ENCODE assay signal across 8 mouse cellular contexts in genomic region chr14:18186883-18187417, GRCm38 (mm10). TPM values are rescaled to one million over a fixed set of nuclear protein-coding genes. Genes with fewer than 3 reads are reported as not detected.
DNase-seq lines count a peak whose midpoint lies in the region; ATAC-seq lines count a peak whose summit lies in the region.
"Had no signal": no experiment of that assay in that cellular context is flagged by ENCODE, and none has a peak within 500 bp of the region (broad histone marks: within the 10 kb centered on the region; RNA-seq: fewer than 3 reads in every experiment).

No protein-coding gene starts in this region.

- peak; percentile 28 for DNase-seq in midbrain, embryonic 10.5 days (ENCODE audit: low spot score)
- peak; percentile 53 for DNase-seq in Muller cell, postnatal 12 days (ENCODE audit: inconsistent ontology term)
- DNase-seq in brain, adult 2 months (ENCODE audit: low read depth, low spot score) = peak; percentile 67
- peak; percentile 51 for DNase-seq in heart, postnatal 4 days
- DNase-seq in liver = peak; percentile 48
- peak; percentile 5 to 12 for DNase-seq in spleen, postnatal 36 days (ENCODE audit: low spot score in 2 of 2)

- no peak overlapping the region for H3K4me2 ChIP-seq in midbrain, embryonic 16.5 days (ENCODE audit: low read length)
- H3K4me2 ChIP-seq: heart, embryonic 15.5 days had no signal

- H3K9me3 ChIP-seq in midbrain, embryonic 10.5 days (replicated peaks) = no peaks in the 10 kb centered on the region
- H3K9me3 ChIP-seq in midbrain, embryonic 16.5 days (replicated peaks; ENCODE audit: control insufficient read depth, low read length, poor library complexity, severe bottlenecking) = no peaks in the 10 kb centered on the region
- H3K9me3 ChIP-seq: heart, embryonic 15.5 days had no signal

- no peaks in the 10 kb centered on the region for H3K27me3 ChIP-seq in midbrain, embryonic 10.5 days (ENCODE audit: low read depth, poor library complexity, severe bottlenecking)
- no peaks in the 10 kb centered on the region for H3K27me3 ChIP-seq in midbrain, embryonic 16.5 days (ENCODE audit: control insufficient read depth, insufficient read depth, low read depth, low read length)
- H3K27me3 ChIP-seq: heart, embryonic 15.5 days had no signal

- 46% methylated on average over 9 of the region's 9 CpGs for WGBS in midbrain, embryonic 10.5 days
- 52% methylated on average over 9 of the region's 9 CpGs for WGBS in midbrain, embryonic 16.5 days

- no peaks in the 10 kb centered on the region for H3K36me3 ChIP-seq in midbrain, embryonic 10.5 days
- H3K36me3 ChIP-seq in midbrain, embryonic 16.5 days (ENCODE audit: control insufficient read depth, insufficient read depth, low read length) = no peaks in the 10 kb centered on the region
- H3K36me3 ChIP-seq: heart, embryonic 15.5 days had no signal

- H3K27ac ChIP-seq in midbrain, embryonic 10.5 days (replicated peaks) = no peak overlapping the region
- H3K27ac ChIP-seq in midbrain, embryonic 16.5 days (ENCODE audit: low read length) = no peak overlapping the region
- H3K27ac ChIP-seq: heart, embryonic 15.5 days had no signal

- ATAC-seq in midbrain, embryonic 16.5 days = no peak

- H3K9ac ChIP-seq in midbrain, embryonic 16.5 days (ENCODE audit: low read depth, low read length) = no peak overlapping the region
- H3K9ac ChIP-seq: heart, embryonic 15.5 days had no signal

- H3K4me1 ChIP-seq in midbrain, embryonic 10.5 days = no peaks in the 10 kb centered on the region
- no peaks in the 10 kb centered on the region for H3K4me1 ChIP-seq in midbrain, embryonic 16.5 days (ENCODE audit: control insufficient read depth, insufficient read depth, low read length)
- H3K4me1 ChIP-seq: heart, embryonic 15.5 days had no signal

- H3K4me3 ChIP-seq in midbrain, embryonic 10.5 days = no peak overlapping the region
- H3K4me3 ChIP-seq in midbrain, embryonic 16.5 days (ENCODE audit: low read depth, low read length) = no peak overlapping the region
- H3K4me3 ChIP-seq: heart, embryonic 15.5 days had no signal

RNA-seq across cellular contexts. Expression of gene Nr1d2, which starts 52.0 kb away (rescaled TPM):
- polyA plus RNA-seq in midbrain, embryonic 10.5 days (2016; fragmentation: Nextera tagmentation; extraction: Ambion mirVana) = 4.0 and 4.1 TPM in 2 replicates
- 5.3 and 6.2 TPM in 2 replicates for polyA plus RNA-seq in midbrain, embryonic 16.5 days (2015; fragmentation: Nextera tagmentation; extraction: Ambion mirVana)
- total RNA-seq in heart, postnatal 4 days (2021) = 10 to 100 TPM; 36.3 to 39.3 TPM

Comparison
In these comparisons a context has a peak if more than half of its experiments do, and no peak if none do; other contexts are left out.
1. DNase-seq: peak in every context shown above with its lines; median percentile 67 in brain, adult 2 months; 53 in Muller cell, postnatal 12 days; 51 in heart, postnatal 4 days; 48 in liver; 28 in midbrain, embryonic 10.5 days; 8 in spleen, postnatal 36 days.